Mouse (Mus musculus) lung, postnatal 25 days (tissue): Measurements from ENCODE around the gene 1110012L19Rik.
"Not testable (repeated sequence)": the region's sequence is repeated elsewhere in the genome, so short reads cannot be mapped to it uniquely, and the experiment has no call there.

Source experiments
- DNase-seq: peaks from one replicate; pipeline ENCODE4 v3.0.0; 2022; ENCODE audit warnings: low spot score

1110012L19Rik gene

DNA sequence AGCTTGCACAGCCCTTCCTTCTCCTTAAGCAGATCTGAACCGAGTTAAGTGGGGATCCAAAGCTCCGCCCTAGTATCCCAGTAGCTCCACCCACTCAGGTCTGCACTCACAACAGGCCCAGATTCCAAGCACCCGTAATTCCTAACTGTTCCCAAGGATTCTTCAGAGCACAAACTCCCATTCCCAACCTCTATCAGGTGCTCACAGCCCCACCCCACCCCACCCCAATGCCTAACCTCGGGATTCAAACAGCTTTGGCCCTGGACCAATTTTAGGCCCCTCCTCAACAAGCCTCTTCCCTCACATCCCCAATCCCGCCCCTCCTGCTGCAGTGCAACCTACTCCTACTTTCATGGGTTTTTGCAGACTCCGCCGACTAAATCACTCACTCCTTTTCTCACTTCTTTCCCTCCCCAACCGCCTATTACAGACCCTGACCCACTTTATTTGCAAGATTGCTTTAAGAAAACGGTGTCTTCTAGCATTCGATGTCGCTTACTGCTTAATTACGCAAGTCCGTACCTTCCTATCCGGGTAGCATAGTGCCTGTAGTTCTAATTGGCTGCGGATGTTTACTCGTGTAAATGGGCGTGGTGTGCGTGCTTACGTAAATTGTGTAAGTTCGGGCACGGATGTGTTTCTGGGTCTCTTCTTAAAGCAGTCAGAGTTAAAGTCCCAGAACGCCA, at the start of gene 1110012L19Rik:
Gene 1110012L19Rik, plus strand, starts transcription at position 602 of the 686 bp plus-strand sequence.
- peak; percentile 88 for DNase-seq

DNA sequence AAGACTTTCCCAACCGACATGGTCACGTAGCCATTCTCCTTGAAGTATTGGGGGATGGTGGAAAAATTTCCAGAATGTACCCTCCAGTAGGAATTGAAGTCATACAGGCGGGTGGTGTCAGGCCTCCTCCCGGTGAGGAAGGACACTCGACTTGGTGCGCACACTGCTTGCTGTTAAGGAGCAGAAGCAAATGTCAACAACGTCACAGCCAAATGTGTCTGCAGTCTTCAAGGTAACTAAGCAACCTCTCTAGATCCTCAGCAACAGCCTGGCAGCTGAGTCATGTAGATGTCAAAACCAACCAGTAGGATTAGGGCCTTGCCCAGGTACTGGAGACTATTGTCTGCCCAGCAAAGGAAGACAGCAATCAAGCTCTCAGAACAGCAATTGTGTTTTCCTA, 22.7 kb upstream of the 1110012L19Rik start:
- peak; percentile 41 for DNase-seq

DNA sequence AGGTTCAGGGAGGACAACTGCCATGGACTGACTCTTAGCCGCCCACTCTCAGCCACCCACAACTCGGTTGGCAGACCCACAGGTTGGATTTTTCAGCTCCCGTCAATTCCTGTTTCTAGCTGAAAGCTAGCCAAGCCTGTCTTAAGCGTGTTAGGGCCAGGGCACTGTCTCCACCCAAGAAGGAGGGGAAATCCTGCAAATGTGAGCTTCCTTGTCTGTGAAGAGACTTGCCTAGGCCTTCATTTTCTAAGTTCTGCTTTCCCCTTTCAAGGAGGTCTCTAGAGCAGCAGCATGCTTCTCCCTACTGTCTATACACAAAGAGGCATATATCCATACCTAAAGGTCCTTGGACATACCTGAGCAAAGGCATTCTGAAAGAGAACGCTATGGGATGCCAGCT, 22.2 kb upstream of the 1110012L19Rik start:
- no peak for DNase-seq

DNA sequence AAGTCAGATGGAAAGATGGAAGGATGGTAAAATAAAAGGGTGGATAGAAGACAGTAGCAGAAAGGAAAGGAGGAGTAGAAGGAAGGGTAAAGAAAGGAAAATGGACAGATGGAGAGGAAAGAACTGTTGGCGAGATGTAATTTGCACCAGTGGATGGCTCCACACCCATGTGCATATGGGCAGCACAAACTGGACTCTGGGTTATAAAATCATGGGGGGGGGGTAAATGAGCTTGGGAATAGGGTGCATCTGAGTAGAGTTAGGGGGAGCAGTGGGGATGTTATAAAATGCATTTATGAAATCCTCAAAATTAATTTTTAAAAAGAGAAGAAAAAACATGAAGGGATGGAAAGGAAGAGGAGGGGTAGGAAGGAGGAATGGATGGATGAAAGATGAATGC, 21.5 kb upstream of the 1110012L19Rik start:
- DNase-seq = no peak

DNA sequence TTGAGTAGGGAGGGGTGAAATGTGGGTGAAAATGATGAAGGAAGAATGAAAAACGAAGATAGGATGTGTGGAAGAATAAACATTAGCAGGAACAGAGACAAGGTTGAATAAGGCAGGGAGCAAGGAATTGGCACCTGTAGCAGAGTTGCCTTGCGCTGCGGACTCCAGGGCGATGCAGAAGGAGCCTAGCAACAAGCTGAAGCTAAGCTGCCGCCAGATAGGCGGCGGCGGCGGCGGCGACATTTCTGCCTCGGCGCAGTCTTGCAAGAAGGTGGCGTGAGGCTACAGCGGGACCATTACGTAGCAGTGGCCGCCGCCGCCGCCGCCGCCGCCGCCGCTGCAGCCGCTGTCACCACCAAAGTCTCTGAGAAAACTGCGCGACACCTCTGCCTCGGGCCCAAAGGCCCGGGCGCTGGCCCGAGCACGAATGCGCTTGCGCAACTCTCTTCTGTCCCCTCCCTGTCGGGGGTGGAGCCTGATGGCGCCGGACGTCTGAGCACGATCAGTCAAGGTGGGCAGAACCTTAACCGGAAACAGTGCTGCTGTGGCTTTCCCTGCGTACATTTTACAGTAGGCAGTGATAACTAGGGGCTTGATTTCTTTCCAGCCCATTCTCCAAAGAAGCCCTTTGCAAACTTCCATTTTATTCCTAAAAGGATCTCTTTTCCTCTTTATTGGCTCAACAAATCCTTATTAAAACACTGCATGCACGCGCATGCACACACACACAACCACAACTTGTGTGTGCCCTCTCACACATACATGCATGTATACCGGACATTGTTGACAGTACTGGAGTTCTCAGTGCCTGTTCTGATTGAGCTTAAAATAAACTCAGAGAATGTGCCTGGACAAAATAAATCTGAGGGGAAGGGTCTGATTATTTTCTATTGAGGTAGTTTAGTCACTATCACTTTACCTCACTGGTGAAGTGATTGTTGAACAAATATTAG, 20.7 kb upstream of the 1110012L19Rik start, which contains the start of gene Ids:
Gene Ids, minus strand, starts transcription at position 424 of the 953 bp plus-strand sequence.
- peak; percentile 91 for DNase-seq

DNA sequence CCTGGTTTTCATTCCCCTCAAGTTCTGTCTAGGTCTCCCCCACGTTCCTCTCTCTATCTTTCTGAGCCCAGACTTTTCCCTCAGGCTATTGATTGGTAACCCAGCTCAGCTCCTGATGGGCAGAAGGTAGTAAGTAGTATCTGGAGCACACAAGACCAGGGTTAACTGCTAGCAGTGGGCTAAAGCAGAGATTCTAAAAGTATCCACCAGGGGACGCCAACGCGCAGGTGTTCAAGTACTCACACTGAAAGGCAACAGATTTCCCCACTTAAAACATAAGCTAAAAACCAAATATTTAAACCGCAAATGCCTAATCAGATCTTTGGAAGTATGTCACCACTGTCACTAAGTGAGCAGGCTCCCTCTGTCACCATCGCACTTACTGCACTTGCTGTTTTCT, 15.9 kb upstream of the 1110012L19Rik start:
- DNase-seq = not testable (repeated sequence)

DNA sequence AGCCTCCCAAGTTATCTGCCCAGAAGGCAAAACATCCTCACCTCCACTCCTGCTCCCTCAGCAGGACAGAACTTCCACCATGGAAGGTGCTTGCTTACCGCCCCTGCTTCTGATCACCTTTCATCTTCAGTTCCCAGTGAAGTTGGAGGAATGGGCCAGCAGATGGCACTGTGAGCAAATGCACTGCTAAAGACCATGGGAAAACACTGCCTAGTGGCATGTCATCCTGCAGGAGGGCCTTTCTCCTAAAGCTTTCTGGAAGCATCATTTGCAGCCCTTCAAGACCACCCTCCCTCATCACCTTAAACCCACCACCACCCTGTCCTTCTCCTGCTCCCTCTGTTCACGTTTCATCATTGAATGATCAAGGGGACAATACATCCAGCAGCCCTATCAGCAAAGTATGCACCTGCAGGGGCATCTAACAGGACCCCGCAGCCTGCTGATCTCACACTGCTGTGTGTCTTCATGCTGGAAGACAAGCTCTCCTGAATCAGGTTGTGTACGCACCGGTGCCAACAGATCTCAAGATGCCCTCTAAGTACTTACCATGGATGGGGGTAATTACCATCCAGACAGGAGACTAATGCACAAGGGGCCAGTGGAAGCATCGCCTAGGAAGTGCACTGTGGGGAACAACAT, 11.1 kb upstream of the 1110012L19Rik start:
- DNase-seq = not testable (repeated sequence)

DNA sequence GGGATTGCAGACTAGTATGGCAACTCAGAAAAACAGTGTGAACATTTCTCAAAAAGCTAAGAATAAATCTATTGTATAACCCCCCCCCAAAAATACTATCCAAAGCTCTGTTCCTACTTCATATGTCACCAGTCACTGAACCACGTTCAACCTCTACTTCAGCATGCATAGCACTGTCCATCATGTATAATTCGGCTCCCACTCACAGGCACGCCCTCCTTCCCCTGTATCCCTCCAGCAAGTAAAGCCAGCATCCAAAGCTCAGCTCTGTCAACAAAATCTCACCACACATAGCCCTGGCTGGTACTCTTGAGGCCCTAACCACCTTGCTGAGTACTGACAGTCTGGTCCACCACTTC, 781 bp upstream of the 1110012L19Rik start:
- no peak for DNase-seq

DNA sequence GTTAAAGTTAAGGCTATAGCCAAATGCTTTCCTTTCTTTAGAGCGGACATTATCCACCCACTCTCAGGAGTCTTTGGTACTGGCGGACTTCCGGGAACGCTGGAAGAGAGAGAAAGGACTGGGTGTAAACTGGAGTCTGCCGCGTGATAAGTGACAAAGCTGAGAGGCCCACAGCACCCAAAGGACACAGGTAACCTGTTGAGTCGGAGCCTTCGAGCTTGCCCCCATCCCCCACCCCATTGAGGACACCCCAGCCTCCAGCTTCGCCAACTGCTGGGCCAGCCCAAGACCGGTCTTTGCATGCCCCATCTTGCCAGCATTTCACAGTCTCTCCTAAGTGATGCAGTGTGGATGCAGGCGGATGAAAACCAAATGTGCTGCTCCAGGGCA, 280 bp downstream of the 1110012L19Rik start:
- DNase-seq = no peak

DNA sequence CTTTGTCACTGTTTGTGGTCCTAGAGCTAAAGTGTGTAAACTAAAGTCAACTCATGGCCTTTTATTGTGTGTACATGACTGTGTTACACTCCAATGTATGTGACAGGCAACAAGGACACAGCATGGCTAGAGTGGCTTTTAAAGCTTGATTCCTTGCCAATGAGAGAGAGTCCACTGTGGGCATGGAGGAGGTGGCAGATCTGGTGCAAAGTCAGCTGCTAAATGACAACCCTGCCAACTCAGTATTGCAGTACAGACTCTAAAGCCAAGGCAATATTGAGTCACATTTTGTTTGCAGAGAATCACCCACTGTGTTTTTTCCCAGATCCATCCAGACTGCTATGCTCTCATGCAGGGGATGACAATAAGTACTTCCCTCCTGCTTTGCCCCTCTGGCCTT, 7.0 kb downstream of the 1110012L19Rik start:
- DNase-seq = not testable (repeated sequence)

DNA sequence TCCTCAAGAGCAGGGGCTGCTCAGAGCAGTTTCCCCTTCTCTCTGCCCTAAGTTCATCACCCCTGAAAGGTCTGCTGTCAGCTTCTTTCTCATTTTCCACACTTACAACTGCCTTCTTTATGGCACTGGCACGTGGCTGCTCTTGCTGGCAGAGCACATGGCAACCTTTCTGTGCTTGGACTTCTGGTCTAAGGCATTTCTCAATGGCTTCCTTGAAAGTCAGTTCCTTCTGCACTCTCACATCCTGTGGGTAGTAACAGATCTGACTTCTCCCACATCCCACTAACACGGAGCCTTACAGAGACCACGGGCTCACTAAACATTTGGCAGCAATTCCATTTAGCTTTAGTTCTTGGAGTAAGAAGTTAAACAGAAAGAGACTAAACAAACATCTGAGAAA, 39.8 kb downstream of the 1110012L19Rik start:
- not testable (repeated sequence) for DNase-seq
